ENCODE assay signal across 23 mouse cellular contexts in genomic region chr7:96051631-96052030, GRCm38 (mm10).
DNase-seq lines count a peak whose midpoint lies in the region; TF ChIP-seq lines count a peak whose summit lies in the region.
"Had no signal": no experiment of that assay in that cellular context is flagged by ENCODE, and none has a peak within 500 bp of the region (broad histone marks: within the 10 kb centered on the region; RNA-seq: fewer than 3 reads in every experiment).

No protein-coding gene starts in this region.

- no peak for TF ChIP-seq CTCF in left cerebral cortex, adult 2 months (IDR thresholded peaks at IDR 0.05)

- H3K36me3 ChIP-seq in myocyte (ENCODE audit: control insufficient read depth, insufficient read depth): no peaks in the 10 kb centered on the region
- H3K36me3 ChIP-seq: embryonic facial prominence, embryonic 10.5 days; embryonic facial prominence, embryonic 12.5 days; forebrain, embryonic 10.5 days; forebrain, embryonic 12.5 days; G1E had no signal

- H3K4me2 ChIP-seq in myocyte (ENCODE audit: low read depth): peak overlapping the region; percentile 19
- H3K4me2 ChIP-seq: embryonic facial prominence, embryonic 12.5 days; forebrain, embryonic 12.5 days had no signal

- DNase-seq in 3T3-L1 (ENCODE audit: low read depth, low spot score): peak; percentile 49
- peak; percentile 23 for DNase-seq in NIH3T3 (ENCODE audit: low read depth)
- DNase-seq in brain, adult 2 months (ENCODE audit: low read depth, low spot score): peak; percentile 4
- no peak for DNase-seq in left cerebral cortex, adult 2 months (ENCODE audit: extremely low spot score in 1 of 2, low spot score in 2 of 2)
- no peak for DNase-seq in heart, adult 11 months
- no peak for DNase-seq in left cerebral cortex, adult 9 months (ENCODE audit: low spot score in 2 of 2)
- DNase-seq in adrenal gland, postnatal 4 days (ENCODE audit: low spot score in 2 of 2): no peak
- DNase-seq: adrenal gland, adult 2 months; adrenal gland, postnatal 10 days; adrenal gland, postnatal 25 days; cerebellum, adult 11 months; cerebellum, adult 18-20 months; cerebellum, adult 8-10 months; cerebellum, adult 9-11 months; cerebellum, postnatal 14 days; cerebellum, postnatal 36 days had no signal

- H3ac ChIP-seq in myocyte (ENCODE audit: control insufficient read depth, insufficient read length): no peak overlapping the region

- TF ChIP-seq POLR2A in myocyte (IDR thresholded peaks at IDR 0.05; ENCODE audit: insufficient read length, low read depth): no peak

- no peaks in the 10 kb centered on the region for H3K79me2 ChIP-seq in myocyte (ENCODE audit: control insufficient read depth, insufficient read depth)

- H3K27ac ChIP-seq in left cerebral cortex, adult 2 months: no peak overlapping the region
- H3K27ac ChIP-seq: embryonic facial prominence, embryonic 10.5 days; embryonic facial prominence, embryonic 12.5 days; forebrain, embryonic 10.5 days; forebrain, embryonic 12.5 days had no signal

- no peaks in the 10 kb centered on the region for H3K27me3 ChIP-seq in myocyte (ENCODE audit: control insufficient read depth, insufficient read depth, insufficient read length)
- H3K27me3 ChIP-seq: CH12.LX; embryonic facial prominence, embryonic 12.5 days; forebrain, embryonic 12.5 days had no signal

- intact Hi-C loops in left cerebral cortex, adult 2 months (cut with DNase I): no loop called here

- H3K4me3 ChIP-seq in myocyte: no peak overlapping the region
- H3K4me3 ChIP-seq in left cerebral cortex, adult 2 months: no peak overlapping the region
- H3K4me3 ChIP-seq: embryonic facial prominence, embryonic 10.5 days; embryonic facial prominence, embryonic 12.5 days; forebrain, embryonic 10.5 days; forebrain, embryonic 12.5 days had no signal

TF ChIP-seq in myocyte, 11 proteins besides CTCF, POLR2A, EP300 and RAD21:
- no peak for TF ChIP-seq MYOG (IDR thresholded peaks at IDR 0.05; ENCODE audit: control insufficient read depth in 1 of 3, insufficient read depth in 1 of 3, insufficient read length in 2 of 3, low read depth in 2 of 3)
- TF ChIP-seq E2F4 (IDR thresholded peaks at IDR 0.05; ENCODE audit: insufficient read depth): no peak
- no peak for TF ChIP-seq TCF3 (IDR thresholded peaks at IDR 0.05; ENCODE audit: insufficient read length, low read depth)

Comparison
In these comparisons a context has a peak if more than half of its experiments do, and no peak if none do; other contexts are left out.
1. DNase-seq: peak in 3T3-L1 (single experiment), NIH3T3 (single experiment) and brain, adult 2 months (single experiment); none in left cerebral cortex, adult 2 months (0 of 2), heart, adult 11 months (single experiment), left cerebral cortex, adult 9 months (0 of 2) and adrenal gland, postnatal 4 days (0 of 2).